ENCODE assay signal across 9 mouse cellular contexts in the genomic region with DNA sequence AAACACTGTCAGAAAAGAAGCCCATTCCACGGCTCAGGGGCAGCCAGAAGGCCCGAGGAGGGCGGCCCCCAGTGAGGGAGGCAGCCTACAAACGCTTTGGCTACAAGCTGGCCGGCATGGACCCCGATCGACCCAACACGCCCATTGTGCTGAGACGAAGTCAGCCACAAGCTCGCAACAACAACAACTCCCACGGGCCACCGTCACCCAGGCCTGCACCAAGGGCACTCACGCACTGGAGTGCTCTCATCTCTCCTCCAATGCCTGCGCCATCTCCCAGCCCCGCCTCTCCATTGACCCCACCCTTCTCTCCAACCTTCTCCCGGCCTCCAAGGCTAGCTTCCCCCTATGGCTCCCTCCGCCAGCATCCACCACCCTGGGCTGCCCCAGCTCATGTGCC. TPM values are rescaled to one million over a fixed set of nuclear protein-coding genes. Genes with fewer than 3 reads are reported as not detected.
A peak's percentile ranks its signal among the peaks of the same experiment; 100 is the strongest.
DNase-seq lines count a peak whose midpoint lies in the region; ATAC-seq and TF ChIP-seq lines count a peak whose summit lies in the region.
"Had no signal": no experiment of that assay in that cellular context is flagged by ENCODE, and none has a peak within 500 bp of the region (broad histone marks: within the 10 kb centered on the region; RNA-seq: fewer than 3 reads in every experiment).

No protein-coding gene starts in this region.

- no peak overlapping the region for H3K4me3 ChIP-seq in kidney, postnatal 0 days (replicated peaks; ENCODE audit: low read depth, low read length)
- no peak overlapping the region for H3K4me3 ChIP-seq in limb, embryonic 13.5 days
- no peak overlapping the region for H3K4me3 ChIP-seq in neural tube, embryonic 12.5 days
- H3K4me3 ChIP-seq: midbrain, embryonic 12.5 days had no signal

- peak; percentile 41; the same call in 1 of the 2 replicates for ATAC-seq in kidney, postnatal 0 days (replicated peaks; ENCODE audit: low FRiP score, low read depth)
- ATAC-seq in limb, embryonic 13.5 days (ENCODE audit: low FRiP score, low read depth): no peak
- no peak for ATAC-seq in neural tube, embryonic 12.5 days (ENCODE audit: low FRiP score, low read depth)

- no peak overlapping the region for H3K4me2 ChIP-seq in kidney, postnatal 0 days (ENCODE audit: low read length)
- H3K4me2 ChIP-seq in limb, embryonic 13.5 days (replicated peaks): peak overlapping the region; percentile 36
- peak overlapping the region; percentile 20 for H3K4me2 ChIP-seq in neural tube, embryonic 12.5 days (replicated peaks)
- H3K4me2 ChIP-seq: midbrain, embryonic 12.5 days had no signal

- WGBS in kidney, postnatal 0 days: 29% methylated on average over 17 of the region's 17 CpGs
- WGBS in limb, embryonic 13.5 days: 35% methylated on average over 17 of the region's 17 CpGs
- WGBS in neural tube, embryonic 12.5 days: 40% methylated on average over 17 of the region's 17 CpGs

- no peak overlapping the region for H3K9ac ChIP-seq in kidney, postnatal 0 days (ENCODE audit: low read depth, low read length)
- H3K9ac ChIP-seq in limb, embryonic 13.5 days: no peak overlapping the region
- no peak overlapping the region for H3K9ac ChIP-seq in neural tube, embryonic 12.5 days
- H3K9ac ChIP-seq: midbrain, embryonic 12.5 days had no signal

- no peaks in the 10 kb centered on the region for H3K4me1 ChIP-seq in kidney, postnatal 0 days (replicated peaks; ENCODE audit: insufficient read depth, low read length)
- 0 out of 2 replicates have a peak, but pooled peaks cover 4% of the 10 kb centered on the region for H3K4me1 ChIP-seq in limb, embryonic 13.5 days
- 0 out of 2 replicates have a peak, but pooled peaks cover 4% of the 10 kb centered on the region for H3K4me1 ChIP-seq in neural tube, embryonic 12.5 days
- H3K4me1 ChIP-seq: midbrain, embryonic 12.5 days had no signal

- DNase-seq in kidney, postnatal 0 days (ENCODE audit: low spot score): peak; percentile 42
- no peak for DNase-seq in kidney, postnatal 14 days
- peak; percentile 51 for DNase-seq in embryo, embryonic 10 days (ENCODE audit: low spot score)
- no peak for DNase-seq in layer of hippocampus, adult 9-11 months
- no peak for DNase-seq in yolk sac, embryonic 10.5 days (ENCODE audit: low spot score)
- DNase-seq: kidney, adult 2 months had no signal

- TF ChIP-seq CTCF in kidney, postnatal 0 days (IDR thresholded peaks at IDR 0.05; ENCODE audit: low read depth): no peak

- no peaks in the 10 kb centered on the region for H3K9me3 ChIP-seq in kidney, postnatal 0 days (replicated peaks; ENCODE audit: low read length)
- no peaks in the 10 kb centered on the region for H3K9me3 ChIP-seq in limb, embryonic 13.5 days
- H3K9me3 ChIP-seq in neural tube, embryonic 12.5 days: no peaks in the 10 kb centered on the region
- H3K9me3 ChIP-seq: midbrain, embryonic 12.5 days had no signal

- no peaks in the 10 kb centered on the region for H3K27me3 ChIP-seq in kidney, postnatal 0 days (ENCODE audit: insufficient read depth, low read length)
- H3K27me3 ChIP-seq in limb, embryonic 13.5 days: no peaks in the 10 kb centered on the region
- H3K27me3 ChIP-seq in neural tube, embryonic 12.5 days (replicated peaks): no peaks in the 10 kb centered on the region
- H3K27me3 ChIP-seq: midbrain, embryonic 12.5 days had no signal

- no peak overlapping the region for H3K27ac ChIP-seq in kidney, postnatal 0 days
- H3K27ac ChIP-seq in limb, embryonic 13.5 days: no peak overlapping the region
- H3K27ac ChIP-seq in neural tube, embryonic 12.5 days: no peak overlapping the region
- H3K27ac ChIP-seq: midbrain, embryonic 12.5 days had no signal

- no peaks in the 10 kb centered on the region for H3K36me3 ChIP-seq in kidney, postnatal 0 days (ENCODE audit: insufficient read depth, low read length)
- H3K36me3 ChIP-seq in limb, embryonic 13.5 days: no peaks in the 10 kb centered on the region
- no peaks in the 10 kb centered on the region for H3K36me3 ChIP-seq in neural tube, embryonic 12.5 days
- H3K36me3 ChIP-seq: midbrain, embryonic 12.5 days had no signal

RNA-seq across cellular contexts. Expression of a gene that starts 9.0 kb away (rescaled TPM):
- polyA plus RNA-seq in kidney, postnatal 0 days (2015; fragmentation: Nextera tagmentation; extraction: Ambion mirVana): 0.13 and 0.19 TPM in 2 replicates
- 0.75 and 0.76 TPM in 2 replicates for polyA plus RNA-seq in limb, embryonic 13.5 days (2015; fragmentation: Nextera tagmentation; extraction: Ambion mirVana)
- 0.05 and 0.13 TPM in 2 replicates for polyA plus RNA-seq in neural tube, embryonic 12.5 days (2016; fragmentation: Nextera tagmentation; extraction: Ambion mirVana)

RNA-seq across cellular contexts. Expression of a gene that starts 23.7 kb away (rescaled TPM):
- polyA plus RNA-seq in kidney, postnatal 0 days (2015; fragmentation: Nextera tagmentation; extraction: Ambion mirVana): 77.4 and 80.7 TPM in 2 replicates
- 120 and 129 TPM in 2 replicates for polyA plus RNA-seq in limb, embryonic 13.5 days (2015; fragmentation: Nextera tagmentation; extraction: Ambion mirVana)
- 103 TPM in 2 replicates for polyA plus RNA-seq in neural tube, embryonic 12.5 days (2016; fragmentation: Nextera tagmentation; extraction: Ambion mirVana)

RNA-seq across cellular contexts. Expression of a gene that starts 58.1 kb away (rescaled TPM):
- 38.3 and 41.5 TPM in 2 replicates for polyA plus RNA-seq in kidney, postnatal 0 days (2015; fragmentation: Nextera tagmentation; extraction: Ambion mirVana)
- polyA plus RNA-seq in limb, embryonic 13.5 days (2015; fragmentation: Nextera tagmentation; extraction: Ambion mirVana): 34.4 and 36.7 TPM in 2 replicates
- 28.5 and 34.9 TPM in 2 replicates for polyA plus RNA-seq in neural tube, embryonic 12.5 days (2016; fragmentation: Nextera tagmentation; extraction: Ambion mirVana)

RNA-seq across cellular contexts. Expression of a gene that starts 59.9 kb away (rescaled TPM):
- polyA plus RNA-seq in kidney, postnatal 0 days (2015; fragmentation: Nextera tagmentation; extraction: Ambion mirVana): 41.2 and 44.2 TPM in 2 replicates
- polyA plus RNA-seq in limb, embryonic 13.5 days (2015; fragmentation: Nextera tagmentation; extraction: Ambion mirVana): 52.4 and 54.8 TPM in 2 replicates
- 36.5 and 39.9 TPM in 2 replicates for polyA plus RNA-seq in neural tube, embryonic 12.5 days (2016; fragmentation: Nextera tagmentation; extraction: Ambion mirVana)

Comparison
In these comparisons a context has a peak if more than half of its experiments do, and no peak if none do; other contexts are left out.
1. DNase-seq: peak in kidney, postnatal 0 days (single experiment) and embryo, embryonic 10 days (single experiment); none in kidney, postnatal 14 days (single experiment), layer of hippocampus, adult 9-11 months (single experiment) and yolk sac, embryonic 10.5 days (single experiment).